Mouse (Mus musculus): ENCODE results near the gene Rbfox3. TPM values are rescaled to one million over a fixed set of nuclear protein-coding genes. Genes with fewer than 3 reads are reported as not detected.

Gene Rbfox3
- polyA plus RNA-seq, 1 experiment from 2014 or later: 0.82 TPM

GRCm38 (mm10) chr11:118470234-118470966, 441.0 kb downstream of the Rbfox3 start:
- Histone ChIP-seq H3K4me1 (replicated peaks; ENCODE audit: insufficient read depth, low read length) (no peaks in the 10 kb centered on the region), H3K36me3 (ENCODE audit: insufficient read depth, low read length) (no peaks in the 10 kb centered on the region), H3K27ac (peak overlapping the region; percentile 52; the same call in 1 of the 2 replicates), H3K9me3 (replicated peaks; ENCODE audit: low read length) (no peaks in the 10 kb centered on the region), H3K4me3 (replicated peaks; ENCODE audit: low read depth, low read length) (no peak overlapping the region), H3K4me2 (ENCODE audit: low read length) (no peak overlapping the region), H3K27me3 (ENCODE audit: insufficient read depth, low read length) (no peaks in the 10 kb centered on the region), H3K9ac (ENCODE audit: low read depth, low read length) (no peak overlapping the region)
- WGBS: 12% methylated on average over 12 of the region's 12 CpGs
- ATAC-seq (replicated peaks; ENCODE audit: low FRiP score, low read depth): peak; percentile 29; the same call in 1 of the 2 replicates
- TF ChIP-seq CTCF (IDR thresholded peaks at IDR 0.05; ENCODE audit: low read depth): no peak
- DNase-seq (ENCODE audit: low spot score): peak; percentile 37

- Histone ChIP-seq H3K9ac (ENCODE audit: low read depth, low read length) (no peak overlapping the region), H3K4me3 (replicated peaks; ENCODE audit: low read depth, low read length) (no peak overlapping the region)
- no peak for ATAC-seq (replicated peaks; ENCODE audit: low FRiP score, low read depth)
Observed at GRCm38 (mm10) chr11:118469509-118470160, 441.8 kb downstream of the Rbfox3 start.

GRCm38 (mm10) chr11:118467441-118468035, 443.9 kb downstream of the Rbfox3 start:
- H3K36me3 ChIP-seq (ENCODE audit: insufficient read depth, low read length): no peaks in the 10 kb centered on the region
- TF ChIP-seq CTCF (IDR thresholded peaks at IDR 0.05; ENCODE audit: low read depth): no peak
- WGBS: 59% methylated on average over 11 of the region's 11 CpGs
- ATAC-seq (replicated peaks; ENCODE audit: low FRiP score, low read depth): 0 out of 2 replicates have a peak, but pooled peaks have one; percentile 10
- no peaks in the 10 kb centered on the region for H3K4me1 ChIP-seq (replicated peaks; ENCODE audit: insufficient read depth, low read length)
- no peaks in the 10 kb centered on the region for H3K27me3 ChIP-seq (ENCODE audit: insufficient read depth, low read length)
- no peak overlapping the region for H3K27ac ChIP-seq
- no peak overlapping the region for H3K4me3 ChIP-seq (replicated peaks; ENCODE audit: low read depth, low read length)
- DNase-seq (ENCODE audit: low spot score): no peak
- H3K4me2 ChIP-seq (ENCODE audit: low read length): no peak overlapping the region
- H3K9ac ChIP-seq (ENCODE audit: low read depth, low read length): no peak overlapping the region
- H3K9me3 ChIP-seq (replicated peaks; ENCODE audit: low read length): no peaks in the 10 kb centered on the region

More at GRCm38 (mm10) chr11:118469509-118470160, 441.8 kb downstream of the Rbfox3 start:
- no peak overlapping the region for H3K4me2 ChIP-seq (ENCODE audit: low read length)
- DNase-seq (ENCODE audit: low spot score): no peak
- peak overlapping the region; percentile 52; the same call in 1 of the 2 replicates for H3K27ac ChIP-seq
- no peaks in the 10 kb centered on the region for H3K9me3 ChIP-seq (replicated peaks; ENCODE audit: low read length)
- no peak for TF ChIP-seq CTCF (IDR thresholded peaks at IDR 0.05; ENCODE audit: low read depth)
- no peaks in the 10 kb centered on the region for H3K27me3 ChIP-seq (ENCODE audit: insufficient read depth, low read length)
- H3K36me3 ChIP-seq (ENCODE audit: insufficient read depth, low read length): no peaks in the 10 kb centered on the region
- no peaks in the 10 kb centered on the region for H3K4me1 ChIP-seq (replicated peaks; ENCODE audit: insufficient read depth, low read length)
- WGBS: 78% methylated on average over 10 of the region's 10 CpGs

GRCm38 (mm10) chr11:118460280-118460679, 451.1 kb downstream of the Rbfox3 start:
- H3K4me1 ChIP-seq (replicated peaks; ENCODE audit: insufficient read depth, low read length): no peaks in the 10 kb centered on the region
- H3K4me2 ChIP-seq (ENCODE audit: low read length): no peak overlapping the region
- WGBS: 74% methylated on average over 6 of the region's 6 CpGs
- ATAC-seq (replicated peaks; ENCODE audit: low FRiP score, low read depth) (no peak), DNase-seq (ENCODE audit: low spot score) (no peak)
- H3K36me3 ChIP-seq (ENCODE audit: insufficient read depth, low read length): no peaks in the 10 kb centered on the region
- H3K27ac ChIP-seq: no peak overlapping the region
- no peak overlapping the region for H3K4me3 ChIP-seq (replicated peaks; ENCODE audit: low read depth, low read length)
- no peak overlapping the region for H3K9ac ChIP-seq (ENCODE audit: low read depth, low read length)
- H3K27me3 ChIP-seq (ENCODE audit: insufficient read depth, low read length): no peaks in the 10 kb centered on the region
- no peaks in the 10 kb centered on the region for H3K9me3 ChIP-seq (replicated peaks; ENCODE audit: low read length)
- TF ChIP-seq CTCF (IDR thresholded peaks at IDR 0.05; ENCODE audit: low read depth): peak; percentile 65

GRCm38 (mm10) chr11:118459536-118459935, 451.9 kb downstream of the Rbfox3 start:
- Histone ChIP-seq H3K27ac (peak overlapping the region; percentile 47), H3K4me1 (replicated peaks; ENCODE audit: insufficient read depth, low read length) (no peaks in the 10 kb centered on the region), H3K36me3 (ENCODE audit: insufficient read depth, low read length) (no peaks in the 10 kb centered on the region), H3K4me3 (replicated peaks; ENCODE audit: low read depth, low read length) (no peak overlapping the region), H3K9me3 (replicated peaks; ENCODE audit: low read length) (no peaks in the 10 kb centered on the region), H3K9ac (ENCODE audit: low read depth, low read length) (no peak overlapping the region), H3K27me3 (ENCODE audit: insufficient read depth, low read length) (no peaks in the 10 kb centered on the region), H3K4me2 (ENCODE audit: low read length) (no peak overlapping the region)
- DNase-seq (ENCODE audit: low spot score) (peak; percentile 30), ATAC-seq (replicated peaks; ENCODE audit: low FRiP score, low read depth) (peak; percentile 27; the same call in 1 of the 2 replicates)
- no peak for TF ChIP-seq CTCF (IDR thresholded peaks at IDR 0.05; ENCODE audit: low read depth)
- WGBS: 75% methylated on average over 4 of the region's 4 CpGs

GRCm38 (mm10) chr11:118459051-118459450, 452.3 kb downstream of the Rbfox3 start:
- Histone ChIP-seq H3K27ac (peak overlapping the region; percentile 47), H3K36me3 (ENCODE audit: insufficient read depth, low read length) (no peaks in the 10 kb centered on the region), H3K4me3 (replicated peaks; ENCODE audit: low read depth, low read length) (no peak overlapping the region), H3K9ac (ENCODE audit: low read depth, low read length) (no peak overlapping the region), H3K4me2 (ENCODE audit: low read length) (no peak overlapping the region), H3K4me1 (replicated peaks; ENCODE audit: insufficient read depth, low read length) (no peaks in the 10 kb centered on the region), H3K9me3 (replicated peaks; ENCODE audit: low read length) (no peaks in the 10 kb centered on the region), H3K27me3 (ENCODE audit: insufficient read depth, low read length) (no peaks in the 10 kb centered on the region)
- TF ChIP-seq CTCF (IDR thresholded peaks at IDR 0.05; ENCODE audit: low read depth): no peak
- DNase-seq (ENCODE audit: low spot score): peak; percentile 75
- WGBS: 6% methylated on average over 8 of the region's 8 CpGs
- ATAC-seq (replicated peaks; ENCODE audit: low FRiP score, low read depth): peak; percentile 80

All from kidney, postnatal 0 days (tissue).